Mouse (Mus musculus): ENCODE measurements around the gene Nsd1. TPM values are rescaled to one million over a fixed set of nuclear protein-coding genes. Genes with fewer than 3 reads are reported as not detected.
"Not testable (repeated sequence)": the region's sequence is repeated elsewhere in the genome, so short reads cannot be mapped to it uniquely, and the experiment has no call there.

The Nsd1 gene
- polyA plus RNA-seq, 1 experiment from 2014 or later = 49.6 TPM

DNA sequence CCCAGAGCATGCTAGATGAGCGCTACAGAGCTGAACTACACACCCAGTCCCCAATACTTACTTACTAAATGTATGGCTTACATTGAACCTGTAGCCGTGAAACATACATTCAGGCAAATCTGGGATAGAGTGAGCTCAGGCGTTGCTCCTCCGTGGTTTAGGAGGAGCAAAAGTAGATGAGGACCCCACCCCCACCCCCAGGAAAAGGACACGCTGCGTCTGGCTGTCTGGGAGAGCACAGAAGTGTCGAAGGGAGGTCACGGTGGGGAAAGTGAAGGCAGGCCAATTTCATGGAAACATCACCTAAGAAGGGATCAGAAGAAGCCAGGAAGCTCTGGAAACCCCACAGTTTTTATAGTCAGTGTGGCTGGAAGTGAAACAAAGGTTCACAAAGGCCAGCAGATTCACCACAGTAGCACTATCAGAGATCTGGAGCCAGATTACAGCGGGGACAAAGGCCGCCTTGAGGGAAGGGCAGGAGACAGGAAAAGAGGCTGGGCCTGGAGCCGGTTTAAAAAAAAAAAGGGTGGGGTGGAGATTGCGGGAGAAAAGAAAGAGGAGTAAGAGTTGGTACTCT lies 20.0 kb upstream of the Nsd1 start:
- 4% methylated on average over 12 of the region's 12 CpGs for WGBS
- ATAC-seq (ENCODE audit: low FRiP score, low TSS enrichment) = 0 out of 2 replicates have a peak, but pooled peaks have one; percentile 4

DNA sequence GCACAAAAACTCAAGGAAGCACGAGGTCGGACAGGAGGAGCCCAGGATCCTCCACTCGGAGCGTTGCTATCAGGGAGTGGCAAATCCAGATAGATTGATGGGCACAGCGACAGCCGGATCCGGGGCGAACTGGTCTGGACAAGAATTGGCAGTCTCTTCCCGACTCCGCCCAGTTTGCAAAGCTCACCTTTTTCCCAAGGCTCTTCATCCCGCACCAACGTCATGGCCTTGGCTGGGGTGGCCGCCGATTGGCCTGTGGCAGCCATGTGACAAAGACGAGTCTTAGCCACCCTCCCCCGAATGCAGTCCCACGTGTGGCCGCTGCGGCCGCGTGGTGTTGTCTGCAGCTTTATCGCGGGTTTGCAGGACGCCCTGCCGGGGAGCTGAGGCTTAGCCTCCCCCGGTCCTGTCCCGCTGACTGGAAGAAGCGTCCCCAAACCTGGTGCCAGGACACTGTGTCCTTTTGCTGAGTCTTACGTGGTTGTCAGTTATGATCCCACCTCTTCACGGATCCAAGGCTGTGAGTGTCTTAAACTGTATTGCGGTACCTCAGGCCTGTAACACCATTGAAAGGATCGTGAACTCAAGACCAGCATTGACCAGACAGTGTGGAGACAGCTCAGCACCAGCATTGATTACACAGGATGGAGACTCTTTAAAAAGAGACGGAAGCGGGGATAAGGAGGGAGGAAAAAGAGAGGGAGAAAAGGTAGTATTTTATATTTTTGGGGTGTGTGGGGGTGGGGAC lies 19.3 kb upstream of the Nsd1 start:
- H3K4me2 ChIP-seq (replicated peaks; ENCODE audit: low read depth, low read length) = peak overlapping the region; percentile 70
- H3K9me3 ChIP-seq (ENCODE audit: low read length) = no peaks in the 10 kb centered on the region
- H3K4me3 ChIP-seq (ENCODE audit: low read length) = peak overlapping the region; percentile 48
- H3K27ac ChIP-seq (ENCODE audit: low read length) = peak overlapping the region; percentile 93
- H3K27me3 ChIP-seq (ENCODE audit: insufficient read depth, low read length) = no peaks in the 10 kb centered on the region
- peaks cover 12% of the 10 kb centered on the region for H3K4me1 ChIP-seq (ENCODE audit: insufficient read depth, low read length)
- 2% methylated on average over 34 of the region's 34 CpGs for WGBS
- ATAC-seq (ENCODE audit: low FRiP score, low TSS enrichment) = peak; percentile 99
- peak overlapping the region; percentile 69 for H3K9ac ChIP-seq (replicated peaks; ENCODE audit: low read length)
- no peaks in the 10 kb centered on the region for H3K36me3 ChIP-seq (ENCODE audit: insufficient read depth, low read length)

More for the DNA sequence above, 20.0 kb upstream of the Nsd1 start:
- H3K9me3 ChIP-seq (ENCODE audit: low read length) = no peaks in the 10 kb centered on the region
- H3K27me3 ChIP-seq (ENCODE audit: insufficient read depth, low read length) = no peaks in the 10 kb centered on the region
- no peaks in the 10 kb centered on the region for H3K36me3 ChIP-seq (ENCODE audit: insufficient read depth, low read length)
- peak overlapping the region; percentile 93 for H3K27ac ChIP-seq (ENCODE audit: low read length)
- H3K4me1 ChIP-seq (ENCODE audit: insufficient read depth, low read length) = peaks cover 12% of the 10 kb centered on the region
- peak overlapping the region; percentile 48 for H3K4me3 ChIP-seq (ENCODE audit: low read length)
- H3K4me2 ChIP-seq (replicated peaks; ENCODE audit: low read depth, low read length) = peak overlapping the region; percentile 70
- H3K9ac ChIP-seq (replicated peaks; ENCODE audit: low read length) = peak overlapping the region; percentile 69

DNA sequence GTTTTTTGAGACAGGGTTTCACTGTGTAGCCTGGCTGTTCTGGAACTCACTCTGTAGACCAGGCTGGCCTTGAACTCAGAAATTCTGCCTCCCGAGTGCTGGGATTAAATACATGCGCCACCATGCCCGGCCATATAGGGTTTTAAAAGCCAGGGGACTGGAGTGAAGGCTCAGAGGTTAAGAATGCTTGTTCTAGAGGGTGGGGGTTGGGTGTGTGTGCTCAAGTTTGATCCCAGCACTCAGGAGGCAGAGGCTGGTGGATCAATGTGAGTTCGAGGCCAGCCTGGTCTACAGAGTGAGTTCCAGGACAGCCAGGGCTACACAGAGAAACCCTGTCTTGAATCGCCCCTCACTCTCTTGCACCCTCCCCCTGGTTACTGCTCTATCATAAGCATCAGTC lies 18.0 kb upstream of the Nsd1 start:
- no peaks in the 10 kb centered on the region for H3K27me3 ChIP-seq (ENCODE audit: insufficient read depth, low read length)
- 92% methylated on average over 5 of the region's 5 CpGs for WGBS
- H3K36me3 ChIP-seq (ENCODE audit: insufficient read depth, low read length) = no peaks in the 10 kb centered on the region

DNA sequence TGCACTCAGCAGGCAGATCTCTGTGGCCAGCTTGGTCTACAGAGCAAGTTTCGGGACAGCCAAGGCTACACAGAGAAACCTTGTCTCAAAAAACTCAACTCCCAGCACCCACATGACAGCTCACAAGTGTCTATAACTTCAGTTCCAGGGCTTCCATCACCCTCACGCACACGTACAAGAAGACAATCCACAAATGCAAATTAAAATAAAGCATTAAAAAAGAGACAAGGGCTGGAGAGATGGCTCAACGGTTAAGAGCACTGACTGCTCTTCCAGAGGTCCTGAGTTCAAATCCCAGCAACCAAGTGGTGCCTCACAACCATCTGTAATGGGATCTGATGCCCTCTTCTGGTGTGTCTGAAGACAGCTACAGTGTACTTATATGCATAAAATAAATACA lies 6.8 kb upstream of the Nsd1 start:
- not testable (repeated sequence) for H3K27me3 ChIP-seq (ENCODE audit: insufficient read depth, low read length); H3K4me3 ChIP-seq (ENCODE audit: low read length); H3K36me3 ChIP-seq (ENCODE audit: insufficient read depth, low read length); H3K9ac ChIP-seq (replicated peaks; ENCODE audit: low read length); H3K27ac ChIP-seq (ENCODE audit: low read length); H3K4me1 ChIP-seq (ENCODE audit: insufficient read depth, low read length); H3K9me3 ChIP-seq (ENCODE audit: low read length); ATAC-seq (ENCODE audit: low FRiP score, low TSS enrichment); H3K4me2 ChIP-seq (replicated peaks; ENCODE audit: low read depth, low read length)
- WGBS = 90% methylated on average over 4 of the region's 4 CpGs

More for the DNA sequence above, 18.0 kb upstream of the Nsd1 start:
- Histone ChIP-seq H3K4me2 (replicated peaks; ENCODE audit: low read depth, low read length) (no peak overlapping the region), H3K9me3 (ENCODE audit: low read length) (no peaks in the 10 kb centered on the region), H3K4me3 (ENCODE audit: low read length) (no peak overlapping the region), H3K9ac (replicated peaks; ENCODE audit: low read length) (no peak overlapping the region), H3K4me1 (ENCODE audit: insufficient read depth, low read length) (peaks cover 12% of the 10 kb centered on the region), H3K27ac (ENCODE audit: low read length) (no peak overlapping the region)
- ATAC-seq (ENCODE audit: low FRiP score, low TSS enrichment) = no peak

DNA sequence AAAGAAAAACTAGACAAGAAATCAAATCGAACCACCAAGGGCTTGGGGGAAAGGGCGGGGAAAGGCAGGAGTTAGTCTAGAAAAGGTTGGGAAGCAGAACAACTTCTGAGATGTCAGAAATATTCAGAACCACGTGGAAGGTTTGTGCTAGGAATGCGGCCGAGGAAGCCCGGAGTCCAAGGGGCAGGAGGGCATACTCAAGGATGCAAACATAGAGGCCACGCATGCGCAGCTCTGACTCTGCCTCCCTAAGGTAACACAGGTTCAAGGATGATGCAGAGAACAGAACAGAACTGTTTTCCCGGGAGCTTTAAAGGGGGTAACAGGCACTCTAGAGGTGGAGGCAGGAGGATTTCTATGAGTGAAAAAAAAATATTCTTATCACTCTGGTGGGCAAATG lies 5.8 kb upstream of the Nsd1 start:
- H3K27me3 ChIP-seq (ENCODE audit: insufficient read depth, low read length) = no peaks in the 10 kb centered on the region
- no peak for ATAC-seq (ENCODE audit: low FRiP score, low TSS enrichment)
- no peak overlapping the region for H3K27ac ChIP-seq (ENCODE audit: low read length)
- H3K4me3 ChIP-seq (ENCODE audit: low read length) = no peak overlapping the region
- no peaks in the 10 kb centered on the region for H3K36me3 ChIP-seq (ENCODE audit: insufficient read depth, low read length)
- 0 out of 2 replicates have a peak, but pooled peaks cover 3% of the 10 kb centered on the region for H3K4me1 ChIP-seq (ENCODE audit: insufficient read depth, low read length)
- 67% methylated on average over 9 of the region's 9 CpGs for WGBS
- no peak overlapping the region for H3K9ac ChIP-seq (replicated peaks; ENCODE audit: low read length)
- H3K9me3 ChIP-seq (ENCODE audit: low read length) = no peaks in the 10 kb centered on the region
- no peak overlapping the region for H3K4me2 ChIP-seq (replicated peaks; ENCODE audit: low read depth, low read length)

DNA sequence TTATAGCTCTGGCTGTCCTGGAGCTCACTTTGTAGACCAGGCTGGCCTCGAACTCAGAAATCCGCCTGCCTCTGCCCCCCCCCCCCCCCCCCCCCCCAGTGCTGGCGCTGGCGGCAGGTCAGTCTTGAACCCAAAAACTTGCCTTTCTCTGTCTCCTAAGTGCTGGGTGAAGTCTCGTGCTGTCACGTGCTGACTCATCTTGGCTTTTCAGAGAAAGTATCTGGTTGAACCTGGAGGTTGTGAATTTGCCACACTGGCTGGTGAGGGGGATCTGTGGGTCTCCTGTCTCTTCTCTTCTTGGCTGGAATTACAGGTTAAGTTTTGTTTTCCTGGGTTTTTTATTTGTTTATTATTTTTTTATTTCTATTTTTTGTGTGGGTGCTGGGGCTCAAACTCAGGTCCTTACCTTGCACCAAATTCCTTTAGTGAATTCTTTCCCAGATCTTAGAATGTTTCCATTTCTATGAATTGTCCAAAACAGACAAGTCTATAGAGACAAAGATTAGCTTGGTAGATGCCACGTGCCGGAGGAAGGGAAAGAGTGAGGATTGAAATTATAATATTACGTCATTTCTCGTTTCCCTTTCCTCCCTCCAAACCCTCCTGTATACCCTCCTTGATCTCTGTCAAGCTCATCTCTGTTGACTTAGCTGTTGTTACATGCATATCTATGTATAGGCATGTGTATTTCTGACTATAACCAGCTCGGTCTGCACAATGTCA lies 4.8 kb upstream of the Nsd1 start:
- ATAC-seq (ENCODE audit: low FRiP score, low TSS enrichment) = no peak

DNA sequence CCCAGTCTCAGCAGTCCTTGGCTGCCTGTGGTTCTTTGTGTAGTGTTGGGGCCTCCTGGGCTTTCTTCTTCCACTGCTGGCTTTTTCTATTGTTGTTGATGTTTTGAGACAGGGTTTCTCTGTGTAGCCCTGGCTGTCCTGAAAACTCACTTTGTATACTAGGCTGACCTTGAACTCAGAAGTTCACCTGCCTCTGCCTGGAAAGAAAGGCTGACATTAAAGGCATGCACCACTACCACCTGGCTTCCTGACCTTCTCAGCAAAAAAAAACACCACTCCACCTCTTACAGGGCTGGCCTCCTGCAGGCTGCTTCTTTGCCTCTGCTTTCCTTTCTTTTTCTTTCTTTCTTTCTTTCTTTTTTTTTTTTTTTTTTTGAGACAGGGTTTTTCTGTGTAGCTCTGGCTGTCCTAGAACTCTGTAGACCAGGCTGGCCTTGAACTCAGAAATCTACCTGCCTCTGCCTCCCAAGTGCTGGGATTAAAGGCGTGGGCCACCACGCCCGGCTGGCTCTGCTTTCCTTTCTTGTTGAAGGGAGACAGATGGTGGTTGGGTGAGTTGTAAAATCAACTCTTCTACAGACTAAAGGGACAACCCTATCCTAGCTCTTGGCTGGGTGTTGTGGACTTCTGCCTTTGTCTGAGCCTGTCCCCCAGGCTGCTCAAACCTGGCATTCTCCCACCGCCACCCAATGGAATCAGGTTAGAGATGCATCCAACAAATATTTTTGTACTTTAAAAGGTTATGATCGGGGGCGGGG lies 4.0 kb upstream of the Nsd1 start:
- peaks cover 10% of the 10 kb centered on the region for H3K4me1 ChIP-seq (ENCODE audit: insufficient read depth, low read length)
- no peaks in the 10 kb centered on the region for H3K27me3 ChIP-seq (ENCODE audit: insufficient read depth, low read length)
- no peak for ATAC-seq (ENCODE audit: low FRiP score, low TSS enrichment)
- 89% methylated on average over 6 of the region's 6 CpGs for WGBS
- H3K36me3 ChIP-seq (ENCODE audit: insufficient read depth, low read length) = no peaks in the 10 kb centered on the region
- no peaks in the 10 kb centered on the region for H3K9me3 ChIP-seq (ENCODE audit: low read length)
- no peak overlapping the region for H3K4me2 ChIP-seq (replicated peaks; ENCODE audit: low read depth, low read length)
- H3K9ac ChIP-seq (replicated peaks; ENCODE audit: low read length) = no peak overlapping the region
- no peak overlapping the region for H3K4me3 ChIP-seq (ENCODE audit: low read length)
- no peak overlapping the region for H3K27ac ChIP-seq (ENCODE audit: low read length)

More for the DNA sequence above, 4.8 kb upstream of the Nsd1 start:
- Histone ChIP-seq H3K4me2 (replicated peaks; ENCODE audit: low read depth, low read length) (no peak overlapping the region), H3K4me3 (ENCODE audit: low read length) (no peak overlapping the region), H3K27me3 (ENCODE audit: insufficient read depth, low read length) (no peaks in the 10 kb centered on the region), H3K36me3 (ENCODE audit: insufficient read depth, low read length) (no peaks in the 10 kb centered on the region), H3K27ac (ENCODE audit: low read length) (no peak overlapping the region), H3K9me3 (ENCODE audit: low read length) (no peaks in the 10 kb centered on the region), H3K9ac (replicated peaks; ENCODE audit: low read length) (no peak overlapping the region), H3K4me1 (ENCODE audit: insufficient read depth, low read length) (peaks cover 5% of the 10 kb centered on the region; the same call in 1 of the 2 replicates)
- 90% methylated on average over 8 of the region's 11 CpGs for WGBS

DNA sequence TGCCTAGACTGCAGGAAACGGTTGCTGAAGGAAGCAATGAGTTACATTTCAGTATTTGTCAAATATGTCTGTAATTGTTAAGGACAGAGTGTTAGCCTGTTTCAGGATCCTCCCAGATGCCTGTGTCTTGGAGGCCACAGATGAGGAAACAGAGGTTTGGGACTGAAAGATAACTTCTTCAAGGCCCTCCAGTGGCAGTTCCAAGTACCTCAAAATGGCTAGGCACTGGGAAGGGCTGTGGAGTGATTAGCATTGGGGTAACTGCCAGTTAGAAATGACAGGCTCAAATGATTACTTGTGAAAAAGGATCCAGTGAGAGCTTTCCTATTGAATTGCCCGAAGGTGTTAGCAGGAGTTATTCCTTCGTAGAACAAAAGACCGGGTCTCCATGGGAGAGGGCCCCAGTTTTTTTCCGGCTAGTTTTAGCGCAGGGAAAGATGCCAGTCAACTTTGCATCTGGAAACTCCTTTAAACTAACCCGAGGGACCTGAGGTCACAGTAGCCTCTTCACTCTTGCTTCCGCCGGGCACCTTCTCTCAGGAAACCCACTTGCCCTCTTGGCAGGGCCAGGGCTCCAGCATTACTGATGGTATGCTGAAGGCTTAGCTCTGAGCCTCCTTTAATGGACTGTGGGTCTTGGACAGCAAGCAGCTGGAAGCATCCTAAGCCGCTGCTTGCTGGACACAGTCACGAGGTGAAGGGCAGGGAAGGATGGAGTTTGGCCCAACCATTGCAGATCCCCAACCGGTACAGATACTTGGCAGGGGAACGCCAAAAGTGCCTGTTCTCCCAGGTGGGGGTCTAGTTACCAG lies 539 bp upstream of the Nsd1 start:
- no peak for ATAC-seq (ENCODE audit: low FRiP score, low TSS enrichment)
- 72% methylated on average over 13 of the region's 13 CpGs for WGBS
- Histone ChIP-seq H3K4me3 (ENCODE audit: low read length) (no peak overlapping the region), H3K36me3 (ENCODE audit: insufficient read depth, low read length) (peaks cover 9% of the 10 kb centered on the region; the same call in 1 of the 2 replicates), H3K4me1 (ENCODE audit: insufficient read depth, low read length) (peaks cover 24% of the 10 kb centered on the region), H3K27ac (ENCODE audit: low read length) (0 out of 2 replicates have a peak overlapping the region, but pooled peaks have one; percentile 27), H3K9me3 (ENCODE audit: low read length) (no peaks in the 10 kb centered on the region), H3K4me2 (replicated peaks; ENCODE audit: low read depth, low read length) (no peak overlapping the region), H3K9ac (replicated peaks; ENCODE audit: low read length) (no peak overlapping the region), H3K27me3 (ENCODE audit: insufficient read depth, low read length) (no peaks in the 10 kb centered on the region)
